Mouse (Mus musculus) cerebellum, postnatal 36 days (tissue): ENCODE results near the gene Ankrd16.
A peak's percentile ranks its signal among the peaks of the same experiment; 100 is the strongest.

ENCODE experiments used
- DNase-seq, 2 experiments: peaks; one replicate each; pipeline ENCODE4 v3.0.0; 2021 to 2022; ENCODE audit warnings: mixed read lengths in 2 of 2

Ankrd16 gene

GRCm38 (mm10) chr2:11777091-11778068 is at the start of gene Ankrd16, which contains the start of gene Fbh1:
Ankrd16 (plus strand) TSS chr2:11777876.
Fbh1 (minus strand) TSS chr2:11777582.
- DNase-seq = peak; percentile 100

GRCm38 (mm10) chr2:11729091-11729490 is 48.6 kb upstream of the Ankrd16 start:
- DNase-seq = no peak

GRCm38 (mm10) chr2:11732978-11733377 is 44.7 kb upstream of the Ankrd16 start:
- no peak for DNase-seq

GRCm38 (mm10) chr2:11735853-11736252 is 41.8 kb upstream of the Ankrd16 start:
- no peak for DNase-seq

GRCm38 (mm10) chr2:11738794-11739193 is 38.9 kb upstream of the Ankrd16 start:
- no peak for DNase-seq

GRCm38 (mm10) chr2:11739516-11740051 is 38.1 kb upstream of the Ankrd16 start:
- no peak for DNase-seq

- DNase-seq = no peak
Measured at GRCm38 (mm10) chr2:11762541-11762940, 15.1 kb upstream of the Ankrd16 start.

GRCm38 (mm10) chr2:11765694-11766093 is 12.0 kb upstream of the Ankrd16 start:
- DNase-seq = peak; percentile 39 to 47

- DNase-seq = no peak
Measured at GRCm38 (mm10) chr2:11766485-11767160, 11.1 kb upstream of the Ankrd16 start.

GRCm38 (mm10) chr2:11767161-11767545 is 10.5 kb upstream of the Ankrd16 start:
- peak in 1 of 2 experiments; percentile 12 for DNase-seq

- no peak for DNase-seq
Measured at GRCm38 (mm10) chr2:11771701-11772100, 6.0 kb upstream of the Ankrd16 start.

GRCm38 (mm10) chr2:11772401-11772800 is 5.3 kb upstream of the Ankrd16 start:
- DNase-seq = no peak

- no peak for DNase-seq
Measured at GRCm38 (mm10) chr2:11774426-11774825, 3.2 kb upstream of the Ankrd16 start.

- no peak for DNase-seq
Measured at GRCm38 (mm10) chr2:11775121-11775520, 2.6 kb upstream of the Ankrd16 start.

- DNase-seq = no peak
Measured at GRCm38 (mm10) chr2:11776415-11776814, 1.3 kb upstream of the Ankrd16 start.

GRCm38 (mm10) chr2:11778087-11778823 is 579 bp downstream of the Ankrd16 start:
- peak; percentile 79 to 83 for DNase-seq

GRCm38 (mm10) chr2:11784159-11784558 is 6.5 kb downstream of the Ankrd16 start:
- peak; percentile 65 to 70 for DNase-seq

GRCm38 (mm10) chr2:11794668-11795067 is 17.0 kb downstream of the Ankrd16 start:
- DNase-seq = no peak

- no peak for DNase-seq
Measured at GRCm38 (mm10) chr2:11797930-11798364, 20.3 kb downstream of the Ankrd16 start.

- no peak for DNase-seq
Measured at GRCm38 (mm10) chr2:11801299-11801930, 23.7 kb downstream of the Ankrd16 start.
